Mouse (Mus musculus) C2C12 (cell line): ENCODE measurements around the gene Klf12.

Experiments used
- CTCF ChIP-seq: IDR thresholded peaks from one replicate; pipeline ENCODE4 v1.5.1; 2011; ENCODE audit not compliant: control insufficient read depth, insufficient read depth, insufficient read length
- FOSL1 ChIP-seq: IDR thresholded peaks from one replicate; pipeline ENCODE4 v1.8.0; 2011; ENCODE audit warnings: mild to moderate bottlenecking, low read length; ENCODE audit not compliant: poor library complexity, insufficient read depth, severe bottlenecking
- MAX ChIP-seq: IDR thresholded peaks from one replicate; pipeline ENCODE4 v1.6.1; 2011; ENCODE audit warnings: mild to moderate bottlenecking, control low read depth
- MYOD1 ChIP-seq: IDR thresholded peaks from one replicate; pipeline ENCODE4 v1.6.1; 2011; ENCODE audit warnings: low read depth; ENCODE audit not compliant: control insufficient read depth, insufficient read length
- MYOG ChIP-seq: IDR thresholded peaks from one replicate; pipeline ENCODE4 v1.6.1; 2011; ENCODE audit not compliant: control insufficient read depth, insufficient read length; ENCODE audit errors: extremely low read depth
- USF1 ChIP-seq: IDR thresholded peaks from one replicate; pipeline ENCODE4 v1.6.1; 2011; ENCODE audit warnings: low read depth, mild to moderate bottlenecking, control low read depth, moderate library complexity

DNA sequence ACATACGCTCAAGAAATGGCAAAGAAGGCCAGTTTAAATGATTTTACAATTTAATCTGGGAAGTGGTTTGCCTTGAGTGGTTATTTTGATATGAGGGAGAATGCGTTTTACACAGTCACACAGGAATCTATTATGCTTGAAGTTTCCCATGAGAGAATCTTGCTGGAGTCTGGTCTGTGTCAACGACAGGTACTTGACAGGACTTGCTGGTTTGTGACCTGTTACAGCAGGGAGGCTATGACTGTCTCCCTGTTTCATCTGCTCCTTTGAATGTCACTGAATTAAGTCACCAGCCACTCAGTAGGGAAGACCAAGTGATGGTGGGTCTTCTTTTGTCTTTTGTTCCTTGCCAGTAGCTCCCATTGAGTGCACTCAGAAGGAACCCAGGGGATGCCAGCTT is 385.6 kb downstream of the Klf12 start:
- no peak for TF ChIP-seq CTCF
- TF ChIP-seq MAX: no peak
- TF ChIP-seq MYOD1: no peak
- no peak for TF ChIP-seq USF1
- no peak for TF ChIP-seq FOSL1
- TF ChIP-seq MYOG: no peak
